Mouse (Mus musculus) CH12.LX (cell line): Measurements from ENCODE around the gene Fbf1. TPM values are rescaled to one million over a fixed set of nuclear protein-coding genes. Genes with fewer than 3 reads are reported as not detected.

Experiments
- DNase-seq: peaks from one replicate; pipeline ENCODE4 v3.0.0-alpha.2; 2013; ENCODE audit errors: extremely low read depth
- H3K27ac ChIP-seq: 2 replicates; pipeline ENCODE4 v1.5.1; 2012; ENCODE audit warnings: low read depth, mild to moderate bottlenecking, control low read depth, moderate library complexity; ENCODE audit not compliant: insufficient read depth
- H3K27me3 ChIP-seq: replicated peaks from 2 replicates; pipeline ENCODE3; 2012; ENCODE audit warnings: inconsistent platforms
- H3K36me3 ChIP-seq, 2 experiments: replicated peaks in 1 of 2; 2 replicates each; pipeline versions ENCODE3 to v1.6.1; 2012; ENCODE audit warnings: inconsistent platforms in 1 of 2, low read length in 1 of 2, mild to moderate bottlenecking in 1 of 2, mixed read lengths in 1 of 2, moderate library complexity in 1 of 2; ENCODE audit not compliant: control insufficient read depth in 1 of 2, insufficient read depth in 1 of 2
- H3K4me1 ChIP-seq, 2 experiments: 2 replicates each; pipeline ENCODE4 v1.6.1; 2012; ENCODE audit warnings: inconsistent platforms in 1 of 2, moderate library complexity in 1 of 2; ENCODE audit not compliant: insufficient read depth in 2 of 2, control insufficient read depth in 1 of 2
- H3K4me2 ChIP-seq: 2 replicates; pipeline ENCODE4 v1.6.1; 2012; ENCODE audit warnings: low read depth, mild to moderate bottlenecking, control low read depth; ENCODE audit not compliant: poor library complexity, insufficient read depth, severe bottlenecking
- H3K4me3 ChIP-seq, 3 experiments: fragments of 150-350 bp in 1 of 3; sonication (generic) in 1 of 3; replicated peaks in 1 of 3; 2 replicates each; pipeline versions ENCODE3 to v1.5.1; 2011 to 2012; ENCODE audit warnings: low read depth in 2 of 3, low read length in 2 of 3, mild to moderate bottlenecking in 2 of 3, moderate library complexity in 2 of 3, control low read depth in 1 of 3, improper control_type of control experiment in 1 of 3, inconsistent platforms in 1 of 3, mixed read lengths in 1 of 3; ENCODE audit not compliant: poor library complexity in 1 of 3
- H3K79me2 ChIP-seq: replicated peaks from 2 replicates; pipeline ENCODE4 v1.6.1; 2012; ENCODE audit warnings: mild to moderate bottlenecking, moderate library complexity; ENCODE audit not compliant: control insufficient read depth, poor library complexity, insufficient read depth, severe bottlenecking; ENCODE audit errors: extremely low read depth
- H3K9ac ChIP-seq: 2 replicates; pipeline ENCODE4 v1.6.1; 2012; ENCODE audit warnings: low read depth, mild to moderate bottlenecking, control low read depth, moderate library complexity; ENCODE audit not compliant: insufficient read depth
- H3K9me3 ChIP-seq: replicated peaks from 2 replicates; pipeline ENCODE3; 2012; ENCODE audit warnings: low read length, inconsistent platforms, mixed read lengths
- ELF1 ChIP-seq: IDR thresholded peaks from 2 replicates; pipeline ENCODE4 v1.6.1; 2014; ENCODE audit warnings: low read depth, mild to moderate bottlenecking, inconsistent platforms, low read length, improper control_type of control experiment
- EP300 ChIP-seq: IDR thresholded peaks from 2 replicates; pipeline ENCODE4 v1.6.1; 2011; ENCODE audit warnings: low read length, improper control_type of control experiment
- GABPA ChIP-seq: IDR thresholded peaks from 2 replicates; pipeline ENCODE4 v1.6.1; 2012; ENCODE audit warnings: low read depth, low read length, improper control_type of control experiment, inconsistent platforms; ENCODE audit not compliant: insufficient replicate concordance
- HCFC1 ChIP-seq: IDR thresholded peaks from 2 replicates; pipeline ENCODE4 v1.6.1; 2012; ENCODE audit warnings: low read depth, mild to moderate bottlenecking, inconsistent platforms, low read length, improper control_type of control experiment
- JUN ChIP-seq: IDR thresholded peaks from 2 replicates; pipeline ENCODE4 v1.6.1; 2011; ENCODE audit warnings: low read depth, mild to moderate bottlenecking, low read length, improper control_type of control experiment, moderate library complexity; ENCODE audit not compliant: insufficient read depth
- JUND ChIP-seq: conservative IDR thresholded peaks from 2 replicates; pipeline ENCODE4 v1.6.1; 2011; ENCODE audit warnings: low read depth, low read length, improper control_type of control experiment
- KAT2A ChIP-seq: IDR thresholded peaks from 2 replicates; pipeline ENCODE4 v1.6.1; 2012; ENCODE audit warnings: low read length, improper control_type of control experiment, inconsistent platforms; ENCODE audit not compliant: insufficient replicate concordance
- MAX ChIP-seq: IDR thresholded peaks from 2 replicates; pipeline ENCODE4 v1.6.1; 2011; ENCODE audit warnings: low read length, improper control_type of control experiment
- MAZ ChIP-seq: IDR thresholded peaks from 2 replicates; pipeline ENCODE4 v1.6.1; 2012; ENCODE audit warnings: low read depth, mild to moderate bottlenecking, inconsistent platforms, low read length, improper control_type of control experiment, moderate library complexity
- MEF2A ChIP-seq: IDR thresholded peaks from 2 replicates; pipeline ENCODE4 v1.6.1; 2014; ENCODE audit warnings: low read depth, mild to moderate bottlenecking, inconsistent platforms, low read length, improper control_type of control experiment, borderline replicate concordance
- NRF1 ChIP-seq: IDR thresholded peaks from 2 replicates; pipeline ENCODE4 v1.6.1; 2014; ENCODE audit warnings: low read depth, mild to moderate bottlenecking, inconsistent platforms, low read length, improper control_type of control experiment, moderate library complexity
- POLR2AphosphoS2 ChIP-seq: IDR thresholded peaks from 2 replicates; pipeline ENCODE4 v1.6.1; 2011; ENCODE audit warnings: low read depth, low read length, improper control_type of control experiment
- RCOR1 ChIP-seq: conservative IDR thresholded peaks from 2 replicates; pipeline ENCODE4 v1.6.1; 2012; ENCODE audit warnings: low read depth, mild to moderate bottlenecking, inconsistent platforms, low read length, improper control_type of control experiment
- SMC3 ChIP-seq: IDR thresholded peaks from 2 replicates; pipeline ENCODE4 v1.6.1; 2011; ENCODE audit warnings: low read depth, low read length, improper control_type of control experiment
- USF2 ChIP-seq: conservative IDR thresholded peaks from 2 replicates; pipeline ENCODE4 v1.6.1; 2011; ENCODE audit warnings: low read depth, low read length, improper control_type of control experiment
- ZC3H11A ChIP-seq: IDR thresholded peaks from 2 replicates; pipeline ENCODE4 v1.6.1; 2012; ENCODE audit warnings: low read depth, mild to moderate bottlenecking, inconsistent platforms, low read length, improper control_type of control experiment
- ZKSCAN1 ChIP-seq: IDR thresholded peaks from 2 replicates; pipeline ENCODE4 v1.6.1; 2012; ENCODE audit warnings: low read depth, inconsistent platforms, low read length, improper control_type of control experiment, borderline replicate concordance
- ZMIZ1 ChIP-seq: IDR thresholded peaks from 2 replicates; pipeline ENCODE4 v1.6.1; 2012; ENCODE audit warnings: low read depth, mild to moderate bottlenecking, inconsistent platforms, low read length, improper control_type of control experiment
- dilution Hi-C: fragments of 300-500 bp; cut with MboI; formaldehyde crosslinking; loops from 2 replicates; pipeline ENCODE4 v1.14.3; 2020; ENCODE audit warnings: low sequenced_read_pairs; ENCODE audit not compliant: extremely low pct_unique_long_range_greater_than_20kb, extremely low pct_ligation_motif_present
- in situ Hi-C: fragments of 300-500 bp; cut with MboI; formaldehyde crosslinking; loops from 3 replicates; pipeline ENCODE4 v1.14.3; 2019; ENCODE audit warnings: low sequenced_read_pairs, low pct_ligation_motif_present, low pct_unique_long_range_greater_than_20kb, mixed read lengths
- polyA plus RNA-seq: library from polyadenylated mRNA; unstranded; fragments of >175 nt; gene quantifications from 2 replicates; pipeline ENCODE4 v1.2.1, GENCODE M21; 2012; ENCODE audit warnings: low read depth; ENCODE audit not compliant: insufficient read length
- total RNA-seq, 2 experiments: library from RNA; depleted of rRNA; stranded (reverse); fragments of 300-350 nt in 1 of 2; fragments of >200 nt in 1 of 2; gene quantifications; 2 replicates each; pipeline ENCODE4 v1.2.3; 2012 to 2014

Fbf1 gene
- total and polyA plus RNA-seq, 3 experiments: 23.9 to 44.8 (median 39.0) TPM

DNA sequence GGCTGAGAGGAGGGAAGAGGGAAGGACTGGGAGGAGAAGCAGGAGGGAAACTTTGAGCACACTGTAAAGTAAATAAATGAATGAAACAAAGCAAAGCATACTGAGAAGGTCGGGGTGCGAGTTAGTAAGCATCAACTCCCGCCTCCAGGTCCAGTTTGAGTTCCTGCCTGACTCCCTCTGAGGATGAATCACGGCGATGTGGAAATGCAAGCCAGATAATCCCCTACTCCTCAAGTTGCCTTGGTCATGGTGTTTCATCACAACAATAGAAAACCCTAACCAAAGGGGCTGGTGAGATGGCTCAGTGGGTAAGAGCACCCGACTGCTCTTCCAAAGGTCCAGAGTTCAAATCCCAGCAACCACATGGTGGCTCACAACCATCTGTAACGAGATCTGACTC lies 8.0 kb upstream of the Fbf1 start:
- no peak overlapping the region for H3K9ac ChIP-seq
- peaks cover 67 to 91% of the 10 kb centered on the region in 2 experiments for H3K36me3 ChIP-seq
- no peak for TF ChIP-seq GABPA
- TF ChIP-seq JUN: no peak
- no peak for TF ChIP-seq SMC3
- H3K4me3 ChIP-seq: no peak overlapping the region
- in situ Hi-C loops (no loop called here), dilution Hi-C loops (no loop called here)
- H3K4me1 ChIP-seq: peaks cover 0 to 9% of the 10 kb centered on the region in 2 experiments; a peak in 2 of 4 replicates
- H3K27ac ChIP-seq: no peak overlapping the region
- H3K9me3 ChIP-seq: no peaks in the 10 kb centered on the region
- H3K27me3 ChIP-seq: no peaks in the 10 kb centered on the region
- no peak overlapping the region for H3K4me2 ChIP-seq
- no peaks in the 10 kb centered on the region for H3K79me2 ChIP-seq
- DNase-seq: no peak

DNA sequence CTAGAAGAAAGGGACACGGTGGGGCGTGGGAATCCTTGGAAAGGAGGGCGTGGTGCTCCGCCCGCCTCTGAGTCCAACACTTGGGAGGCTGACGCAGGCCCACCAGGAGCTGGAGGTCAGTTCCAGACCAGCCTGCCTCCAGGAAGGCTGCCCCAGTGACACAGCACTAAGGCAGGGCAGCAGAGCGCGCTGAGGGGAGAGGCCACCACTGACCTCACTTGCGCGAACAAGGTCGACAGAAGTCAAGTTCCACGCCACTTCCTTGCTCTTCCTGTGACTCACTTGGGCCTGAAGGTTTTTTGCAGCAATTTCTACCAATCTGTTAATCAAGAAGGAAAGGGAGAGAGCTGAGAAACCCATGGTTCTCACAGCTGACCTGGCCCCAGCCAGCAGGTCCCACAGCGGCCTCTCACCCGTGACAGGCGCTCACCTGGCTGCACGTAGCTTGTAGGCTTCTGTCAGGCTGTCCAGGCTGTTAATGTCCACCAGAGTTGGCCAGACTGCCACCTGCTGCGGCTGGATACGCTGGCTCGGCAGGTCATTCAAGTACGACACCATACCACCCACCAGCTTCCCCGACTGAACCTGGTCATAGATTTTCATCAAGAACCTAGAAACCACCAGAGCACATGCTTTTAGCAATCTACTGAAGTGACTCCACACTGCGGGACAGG lies 6.9 kb upstream of the Fbf1 start:
- H3K9ac ChIP-seq: no peak overlapping the region
- no peaks in the 10 kb centered on the region for H3K9me3 ChIP-seq
- no peak overlapping the region for H3K27ac ChIP-seq
- peaks cover 58 to 82% of the 10 kb centered on the region in 2 experiments for H3K36me3 ChIP-seq
- no peak for DNase-seq
- H3K4me2 ChIP-seq: no peak overlapping the region
- H3K79me2 ChIP-seq: no peaks in the 10 kb centered on the region
- peaks cover 0 to 10% of the 10 kb centered on the region in 2 experiments; a peak in 2 of 4 replicates for H3K4me1 ChIP-seq
- in situ Hi-C loops: no loop called here
- H3K4me3 ChIP-seq: no peak overlapping the region
- no peak for TF ChIP-seq MAX
- no peak for TF ChIP-seq MEF2A
- TF ChIP-seq HCFC1: no peak
- TF ChIP-seq MAZ: no peak
- TF ChIP-seq ZMIZ1: no peak
- TF ChIP-seq NRF1: no peak
- TF ChIP-seq RCOR1: no peak
- TF ChIP-seq KAT2A: no peak
- TF ChIP-seq ZKSCAN1: no peak
- TF ChIP-seq JUND: no peak
- no peak for TF ChIP-seq USF2
- no peak for TF ChIP-seq ELF1
- no peak for TF ChIP-seq EP300
- TF ChIP-seq POLR2AphosphoS2: no peak
- no peak for TF ChIP-seq ZC3H11A
- H3K27me3 ChIP-seq: no peaks in the 10 kb centered on the region
- dilution Hi-C loops: no loop called here
